8 mouse cellular contexts compared by ENCODE assay signal in the genomic region with DNA sequence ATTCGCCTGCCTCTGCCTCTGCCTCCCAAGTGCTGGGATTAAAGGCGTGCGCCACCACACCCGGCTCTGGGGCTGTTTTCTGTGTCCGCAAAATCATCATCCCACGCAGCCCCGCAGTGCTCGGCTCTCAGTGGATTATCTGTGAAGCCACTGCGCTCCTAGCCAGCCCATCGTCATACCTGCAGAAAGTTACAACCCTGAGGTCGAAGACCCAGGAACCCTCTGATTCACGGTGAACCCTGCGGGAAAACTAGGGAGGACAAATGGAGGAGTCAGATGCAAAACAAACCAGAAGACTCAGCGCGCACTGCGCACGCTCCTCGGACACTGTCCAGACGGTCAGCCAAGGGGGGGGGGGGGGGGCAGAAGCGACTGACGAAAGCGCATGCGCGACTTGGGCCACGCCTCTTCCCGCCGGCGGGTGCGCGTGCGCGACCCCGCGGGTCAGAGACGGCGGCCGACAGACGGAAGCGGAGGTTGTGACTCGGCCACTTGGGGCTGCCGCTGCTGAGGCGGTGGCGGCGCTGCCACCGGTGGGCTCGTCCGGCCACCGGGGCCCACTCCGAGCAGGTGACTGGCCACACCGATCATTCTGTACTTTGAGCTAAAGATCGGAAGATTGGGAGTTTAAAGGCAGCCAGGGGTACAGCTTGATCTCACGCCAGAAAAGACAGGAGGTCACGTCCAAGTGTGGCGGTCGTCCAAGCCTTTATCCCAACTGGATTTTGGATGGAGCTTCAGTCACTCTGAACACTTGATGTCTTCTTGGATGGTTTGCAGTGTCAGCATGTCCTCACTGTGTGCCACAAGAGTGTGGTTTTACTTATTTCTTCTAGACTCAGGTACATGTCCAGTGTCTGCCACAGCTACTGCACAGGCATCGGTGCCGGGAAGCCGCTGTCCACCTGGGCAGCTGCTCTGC. TPM values are rescaled to one million over a fixed set of nuclear protein-coding genes. Genes with fewer than 3 reads are reported as not detected.
A peak's percentile ranks its signal among the peaks of the same experiment; 100 is the strongest.
DNase-seq lines count a peak whose midpoint lies in the region; ATAC-seq and TF ChIP-seq lines count a peak whose summit lies in the region.

A gene (minus strand): TSS at position 347 of the 922 bp plus-strand sequence.

- DNase-seq in G1E (ENCODE audit: low spot score): peak; percentile 89
- DNase-seq in cerebellum, adult 18-20 months: peak; percentile 87 to 91
- DNase-seq in heart, postnatal 25 days (ENCODE audit: low spot score): peak; percentile 68
- peak; percentile 75 for DNase-seq in layer of hippocampus, adult 11-12 months (ENCODE audit: low spot score)
- peak; percentile 84 to 88 for DNase-seq in lung, adult 18-20 months
- peak; percentile 91 for DNase-seq in testis, postnatal 10 days (ENCODE audit: low spot score)

- WGBS in forebrain, embryonic 16.5 days: under 1% methylated on average over 55 of the region's 58 CpGs
- under 1% methylated on average over 57 of the region's 58 CpGs for WGBS in neural tube, embryonic 15.5 days

- H3K9me3 ChIP-seq in G1E (replicated peaks): no peaks in the 10 kb centered on the region
- H3K9me3 ChIP-seq in forebrain, embryonic 16.5 days (ENCODE audit: control insufficient read depth, low read length): no peaks in the 10 kb centered on the region
- no peaks in the 10 kb centered on the region for H3K9me3 ChIP-seq in neural tube, embryonic 15.5 days (replicated peaks)

- peak within 1 kb of the TSS; percentile 31; the same call in 1 of the 2 replicates for H3K27ac ChIP-seq in forebrain, embryonic 16.5 days (ENCODE audit: low read length)
- peak within 1 kb of the TSS; percentile 88 for H3K27ac ChIP-seq in neural tube, embryonic 15.5 days (replicated peaks)

- peak within 1 kb of the TSS; percentile 75 for H3K4me3 ChIP-seq in G1E (ENCODE audit: low read depth, low read length)
- H3K4me3 ChIP-seq in forebrain, embryonic 16.5 days (replicated peaks; ENCODE audit: low read length): peak within 1 kb of the TSS; percentile 87
- peak within 1 kb of the TSS; percentile 83 for H3K4me3 ChIP-seq in neural tube, embryonic 15.5 days (replicated peaks)

- H3K27me3 ChIP-seq in G1E (ENCODE audit: insufficient read depth, low read length): 0 out of 2 replicates have a peak, but pooled peaks cover 3% of the 10 kb centered on the region
- H3K27me3 ChIP-seq in forebrain, embryonic 16.5 days (replicated peaks; ENCODE audit: control insufficient read depth, insufficient read depth, low read length): no peaks in the 10 kb centered on the region
- no peaks in the 10 kb centered on the region for H3K27me3 ChIP-seq in neural tube, embryonic 15.5 days (replicated peaks)

- H3K9ac ChIP-seq in forebrain, embryonic 16.5 days (replicated peaks; ENCODE audit: low read depth, low read length): peak within 1 kb of the TSS; percentile 84
- peak within 1 kb of the TSS; percentile 89 for H3K9ac ChIP-seq in neural tube, embryonic 15.5 days (replicated peaks)

- peaks cover 19% of the 10 kb centered on the region for H3K4me1 ChIP-seq in G1E (ENCODE audit: insufficient read depth, low read depth, low read length)
- H3K4me1 ChIP-seq in forebrain, embryonic 16.5 days (replicated peaks; ENCODE audit: control insufficient read depth, insufficient read depth, low read length): peaks cover 10% of the 10 kb centered on the region
- peaks cover 17% of the 10 kb centered on the region for H3K4me1 ChIP-seq in neural tube, embryonic 15.5 days

- TF ChIP-seq CTCF in G1E (IDR thresholded peaks at IDR 0.05; ENCODE audit: low read depth, low read length): no peak

- peak within 1 kb of the TSS; percentile 88 for H3K4me2 ChIP-seq in forebrain, embryonic 16.5 days (ENCODE audit: low read length)
- H3K4me2 ChIP-seq in neural tube, embryonic 15.5 days: peak within 1 kb of the TSS; percentile 79

- intact Hi-C loops in heart, postnatal 25 days (cut with DNase I): no loop called here

- ATAC-seq in G1E (ENCODE audit: extremely low read depth, insufficient number of reproducible peaks, low FRiP score, poor library complexity, severe bottlenecking): peak; percentile 52
- peak; percentile 81 for ATAC-seq in forebrain, embryonic 16.5 days
- ATAC-seq in neural tube, embryonic 15.5 days (ENCODE audit: low FRiP score): peak; percentile 89

- H3K36me3 ChIP-seq in G1E (replicated peaks): peaks cover 22% of the 10 kb centered on the region
- H3K36me3 ChIP-seq in forebrain, embryonic 16.5 days (ENCODE audit: control insufficient read depth, insufficient read depth): no peaks in the 10 kb centered on the region
- H3K36me3 ChIP-seq in neural tube, embryonic 15.5 days: no peaks in the 10 kb centered on the region

RNA-seq across cellular contexts. Expression of the gene that starts here (rescaled TPM):
- 4.9 and 5.5 TPM in 2 replicates for total RNA-seq in G1E (2014; fragmentation: Nextera tagmentation)
- 2.7 and 4.3 TPM in 2 replicates for total RNA-seq in G1E (2017)
- polyA plus RNA-seq in G1E (2012): 1.1 and 1.2 TPM in 2 replicates
- polyA plus RNA-seq in forebrain, embryonic 16.5 days (2015; fragmentation: Nextera tagmentation; extraction: Ambion mirVana): 1.1 and 1.2 TPM in 2 replicates
- 10 to 100 TPM; 54.1 to 60.7 TPM for total RNA-seq in heart, postnatal 25 days (2021)
- polyA plus RNA-seq in neural tube, embryonic 15.5 days (2015; fragmentation: Nextera tagmentation; extraction: Ambion mirVana): 1.7 and 1.8 TPM in 2 replicates

Comparison
In these comparisons a context has a peak if more than half of its experiments do, and no peak if none do; other contexts are left out.
1. Peak in every context shown above with its lines: DNase-seq, ATAC-seq, H3K4me3 ChIP-seq and H3K27ac ChIP-seq.
2. RNA of the gene that starts here (total RNA-seq): 54.1 to 60.7 TPM in heart, postnatal 25 days; 2.7 to 5.5 TPM in G1E; every median in the first group is over 4 times any median in the second.